Mouse (Mus musculus): ENCODE results near the gene Gnb1.

DNA sequence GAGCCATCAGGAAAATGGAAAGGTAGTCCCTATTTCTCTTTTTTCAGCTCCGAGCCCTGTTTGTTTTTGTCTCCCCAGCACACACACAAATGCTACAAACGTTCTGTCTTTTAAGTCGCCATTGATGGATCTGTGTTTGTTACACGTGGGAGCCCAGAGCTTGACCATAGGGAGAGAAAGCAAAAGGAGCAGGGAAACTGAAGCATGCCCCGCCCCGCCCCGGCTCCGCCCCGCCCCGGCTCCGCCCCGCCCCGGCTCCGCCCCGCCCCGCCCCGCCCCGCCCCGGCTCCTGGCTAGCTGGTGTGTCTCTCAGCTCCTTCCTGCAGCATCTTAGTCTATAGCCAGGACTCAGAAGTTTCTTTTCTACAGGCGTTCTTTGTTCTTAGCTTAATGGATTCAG lies 107.4 kb downstream of the Gnb1 start:
- TF ChIP-seq CTCF (IDR thresholded peaks at IDR 0.05; ENCODE audit: low read depth, low read length) (no peak), POLR2A (IDR thresholded peaks at IDR 0.05; ENCODE audit: insufficient read depth, low read length) (no peak)
